Mouse (Mus musculus) lung, adult 2 months (tissue): ENCODE results near the gene Wnt10a. TPM values are rescaled to one million over a fixed set of nuclear protein-coding genes. Genes with fewer than 3 reads are reported as not detected.

Source experiments
- DNase-seq: peaks from one replicate; pipeline ENCODE4 v3.0.0; 2022
- H3K4me1 ChIP-seq: fragments of 200-500 bp; 2 replicates; pipeline ENCODE4 v1.6.1; 2011; ENCODE audit warnings: low read length; ENCODE audit not compliant: control insufficient read depth, insufficient read depth
- H3K4me3 ChIP-seq: fragments of 200-500 bp; replicated peaks from 2 replicates; pipeline ENCODE3; 2011; ENCODE audit warnings: low read depth, mild to moderate bottlenecking, control low read depth, low read length; ENCODE audit errors: extremely low read depth
- CTCF ChIP-seq: fragments of 200-500 bp; IDR thresholded peaks from 2 replicates; pipeline ENCODE4 v1.5.1; 2011; ENCODE audit warnings: mild to moderate bottlenecking, low read length, control low read depth; ENCODE audit not compliant: insufficient read depth
- POLR2A ChIP-seq: fragments of 200-500 bp; IDR thresholded peaks from 2 replicates; pipeline ENCODE4 v1.6.1; 2011; ENCODE audit warnings: low read depth, mild to moderate bottlenecking, control low read depth, low read length, borderline replicate concordance; ENCODE audit errors: extremely low read depth
- WGBS: fragments of 180-500 bp; shearing (Covaris S2); methylation state at CpG from one replicate; pipeline ENCODE4 v1.1.7; 2018; 5-methylcytosine and 5-hydroxymethylcytosine counted together
- polyA plus RNA-seq: library from polyadenylated mRNA; depleted of rRNA; stranded (reverse); fragments of >200 nt; gene quantifications from 2 replicates; pipeline ENCODE4 v1.2.3, GENCODE M21; 2012; rRNA removed

Gene Wnt10a
- polyA plus RNA-seq = 0.08 and 2.6 TPM in 2 replicates

- WGBS = 3% methylated on average over 11 of the region's 11 CpGs
- TF ChIP-seq POLR2A (no peak), CTCF (no peak)
- H3K4me1 ChIP-seq = no peaks in the 10 kb centered on the region
- no peak within 1 kb of the TSS for H3K4me3 ChIP-seq
- no peak for DNase-seq
Observed at GRCm38 (mm10) chr1:74791249-74791648, at the start of gene Wnt10a. Gene Wnt10a (plus strand): TSS chr1:74791516.

DNA sequence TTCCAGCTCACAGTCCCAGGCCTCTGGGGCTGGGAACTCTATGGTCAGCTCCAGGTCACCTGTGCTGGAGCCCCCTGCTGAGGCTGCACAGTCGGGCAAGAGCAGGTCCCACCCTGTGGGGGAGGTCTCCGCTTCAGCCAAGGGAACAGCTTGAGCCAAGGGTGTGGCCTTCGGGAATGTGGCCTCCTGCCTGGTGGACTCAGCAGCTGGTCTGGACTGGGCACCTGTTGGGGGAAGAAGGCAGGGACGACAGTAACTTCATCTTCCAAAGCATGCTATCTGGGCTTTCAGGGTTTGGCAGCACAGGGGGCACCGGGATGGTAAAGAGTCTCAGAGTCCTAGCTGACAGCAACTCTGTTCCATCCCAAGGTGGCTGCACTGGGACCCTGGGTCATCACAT is 44.0 kb upstream of the Wnt10a start:
- TF ChIP-seq POLR2A = no peak
- TF ChIP-seq CTCF = no peak

DNA sequence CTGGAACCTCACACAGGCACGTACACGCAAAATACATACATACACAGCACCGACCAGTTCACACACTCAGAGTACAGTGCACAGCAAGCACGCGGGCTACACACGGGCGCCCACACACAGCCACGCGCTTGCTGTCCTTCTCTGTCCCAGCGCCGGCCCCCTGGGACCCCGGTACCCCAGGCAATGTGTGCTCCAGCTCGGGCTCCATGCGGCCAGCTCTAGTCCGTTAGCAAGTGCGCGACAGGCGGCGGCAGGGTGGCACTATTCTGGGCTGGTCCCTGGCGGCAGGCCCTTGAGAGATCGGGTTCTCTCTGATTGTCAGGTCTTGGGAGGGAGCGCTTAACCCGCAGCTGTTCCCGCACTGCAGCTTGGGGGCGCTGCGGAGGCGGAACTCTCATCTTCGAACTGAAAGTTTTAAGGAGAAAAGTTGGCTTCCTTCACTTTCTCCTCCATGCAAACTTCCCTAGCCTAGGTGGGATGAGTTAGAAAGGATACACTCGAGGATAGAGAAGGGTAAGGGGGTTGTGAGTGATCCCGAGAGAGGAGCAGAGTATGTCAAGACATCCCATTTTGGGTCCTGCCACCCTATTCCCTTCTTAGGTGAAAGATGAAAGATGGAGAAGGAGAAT is 42.6 kb upstream of the Wnt10a start, which contains the start of gene Prkag3:
TSS of gene Prkag3 (minus strand) at position 579 of the 629 bp plus-strand sequence.
- TF ChIP-seq CTCF (peak; percentile 46), POLR2A (no peak)
- Histone ChIP-seq H3K4me3 (no peak within 1 kb of the TSS), H3K4me1 (no peaks in the 10 kb centered on the region; the same call in 1 of the 2 replicates)
- WGBS = 7% methylated on average over 30 of the region's 30 CpGs
- DNase-seq = peak; percentile 65

More for the DNA sequence above, 44.0 kb upstream of the Wnt10a start:
- no peak for DNase-seq
- WGBS = 67% methylated on average over 5 of the region's 5 CpGs
- H3K4me3 ChIP-seq = no peak overlapping the region
- no peaks in the 10 kb centered on the region; the same call in 1 of the 2 replicates for H3K4me1 ChIP-seq

- 38% methylated on average over 7 of the region's 7 CpGs for WGBS
- Histone ChIP-seq H3K4me3 (no peak overlapping the region), H3K4me1 (no peaks in the 10 kb centered on the region; the same call in 1 of the 2 replicates)
- TF ChIP-seq CTCF = no peak
- peak; percentile 37; the same call in 1 of the 2 replicates for TF ChIP-seq POLR2A
- peak; percentile 57 for DNase-seq
Observed at GRCm38 (mm10) chr1:74749301-74749700, 42.0 kb upstream of the Wnt10a start.

GRCm38 (mm10) chr1:74750683-74751082 is 40.6 kb upstream of the Wnt10a start:
- no peak for DNase-seq
- H3K4me3 ChIP-seq = no peak overlapping the region
- H3K4me1 ChIP-seq = no peaks in the 10 kb centered on the region; the same call in 1 of the 2 replicates
- TF ChIP-seq CTCF = no peak
- TF ChIP-seq POLR2A = no peak
- WGBS = 66% methylated on average over 4 of the region's 4 CpGs

DNA sequence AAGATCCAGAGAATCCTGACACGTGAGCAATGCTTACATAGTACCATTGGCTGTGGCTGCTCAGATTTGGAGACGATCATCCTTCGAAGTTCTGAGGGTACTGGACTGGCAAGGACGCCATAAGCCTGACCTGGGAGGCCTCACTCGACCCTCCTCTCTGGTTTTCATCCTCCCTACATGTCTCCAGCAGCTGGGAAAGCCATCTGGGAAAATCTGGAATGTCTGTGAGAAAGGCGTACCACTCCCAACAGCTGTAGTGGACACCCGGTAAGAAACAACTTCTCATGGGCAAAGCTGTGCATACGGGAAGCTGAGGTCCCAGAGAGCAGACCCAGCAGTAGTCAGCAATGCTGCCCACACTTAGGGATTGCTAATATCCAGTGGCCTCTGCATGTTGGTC is 39.2 kb upstream of the Wnt10a start:
- 75% methylated on average over 8 of the region's 8 CpGs for WGBS

DNA sequence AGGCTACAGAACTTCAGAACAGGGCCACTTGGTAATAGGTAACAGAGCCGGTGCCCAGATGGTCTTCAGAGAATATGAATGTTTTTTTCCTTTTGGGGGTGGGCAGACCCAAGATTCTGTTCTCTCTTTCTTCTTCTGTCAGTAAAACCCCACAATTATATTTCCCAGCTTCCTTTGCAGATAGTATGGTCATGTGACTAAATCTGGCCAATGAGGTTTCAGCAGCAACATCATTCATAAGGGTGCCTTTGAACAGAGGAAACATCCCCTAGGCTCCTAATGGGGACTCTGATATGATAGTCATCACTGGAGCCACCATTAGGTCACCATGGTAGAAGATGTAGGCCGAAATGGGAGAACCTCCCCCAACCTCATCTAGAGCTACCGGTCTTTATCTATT is 38.5 kb upstream of the Wnt10a start:
- H3K4me1 ChIP-seq = no peaks in the 10 kb centered on the region; the same call in 1 of the 2 replicates
- WGBS = 95% methylated on average over 3 of the region's 3 CpGs
- no peak for DNase-seq
- TF ChIP-seq CTCF = no peak
- no peak for TF ChIP-seq POLR2A
- no peak overlapping the region for H3K4me3 ChIP-seq

More for the DNA sequence above, 39.2 kb upstream of the Wnt10a start:
- TF ChIP-seq CTCF = no peak
- no peak for TF ChIP-seq POLR2A
- H3K4me3 ChIP-seq = no peak overlapping the region
- no peaks in the 10 kb centered on the region; the same call in 1 of the 2 replicates for H3K4me1 ChIP-seq
- DNase-seq = no peak

- WGBS = 78% methylated on average over 8 of the region's 8 CpGs
- TF ChIP-seq CTCF (no peak), POLR2A (no peak)
- no peak for DNase-seq
- Histone ChIP-seq H3K4me3 (no peak overlapping the region), H3K4me1 (no peaks in the 10 kb centered on the region; the same call in 1 of the 2 replicates)
Observed at GRCm38 (mm10) chr1:74753266-74753974, 37.9 kb upstream of the Wnt10a start.

GRCm38 (mm10) chr1:74754175-74754785 is 37.0 kb upstream of the Wnt10a start:
- DNase-seq = no peak
- H3K4me1 ChIP-seq = no peaks in the 10 kb centered on the region; the same call in 1 of the 2 replicates
- H3K4me3 ChIP-seq = no peak overlapping the region
- 59% methylated on average over 5 of the region's 5 CpGs for WGBS
- TF ChIP-seq POLR2A = no peak
- no peak for TF ChIP-seq CTCF
